Mouse (Mus musculus): ENCODE measurements at regions not wholly inside any gene's neighbourhood (a gene's known extent, or its start where the extent isn't known, plus 50 kb on each side); places are given as distances from the start of the nearest gene placed in this dataset.

DNA sequence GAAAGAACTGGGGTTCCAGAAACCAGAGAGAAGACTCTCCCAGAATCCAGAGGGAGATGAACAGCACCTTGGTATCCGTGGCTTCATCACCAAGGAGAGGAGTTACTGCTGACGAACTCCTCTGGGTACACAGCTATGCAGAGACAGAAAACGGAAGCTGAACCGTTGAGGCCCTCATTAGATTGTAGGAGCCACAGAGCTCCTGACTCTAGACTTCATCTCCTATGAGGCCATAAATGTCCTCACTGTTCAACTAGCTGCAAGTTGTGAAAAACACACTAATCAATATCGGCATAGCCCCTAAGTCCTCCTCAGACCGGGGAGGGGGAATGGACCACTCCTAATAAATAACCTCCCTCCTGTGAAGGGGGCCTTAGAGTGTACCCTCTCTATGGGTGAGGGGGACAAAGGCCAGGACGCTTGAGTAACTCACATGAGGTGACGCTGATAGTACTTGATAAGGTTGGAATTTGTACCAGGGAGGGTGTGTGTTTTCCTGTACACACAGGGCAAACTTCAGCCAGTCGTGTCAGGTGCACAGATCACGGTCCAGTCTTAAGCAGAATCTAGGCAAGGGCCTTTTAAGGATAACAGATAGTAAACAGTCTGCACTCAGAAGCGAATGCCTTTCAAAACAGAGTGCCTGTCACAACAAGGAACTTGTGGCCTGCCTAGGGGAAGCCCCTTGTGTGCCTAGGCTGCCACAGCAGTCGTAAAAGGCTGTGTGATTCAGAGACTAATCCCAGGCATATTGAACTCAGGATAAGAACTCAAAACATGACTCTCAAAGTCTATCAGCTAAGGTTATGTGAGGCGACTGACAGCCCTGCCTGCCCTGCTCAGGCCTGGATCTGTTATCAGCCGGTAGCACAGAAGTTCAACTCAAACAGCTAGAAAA, 104.2 kb downstream of the Dyrk2 start:
- H3K27ac ChIP-seq (ENCODE audit: low read depth) = no peak overlapping the region
- no peak overlapping the region for H3K9ac ChIP-seq

GRCm38 (mm10) chr10:118766826-118767225, 103.2 kb downstream of the Dyrk2 start:
- Histone ChIP-seq H3K27ac (ENCODE audit: low read depth) (no peak overlapping the region), H3K4me2 (no peak overlapping the region), H3K4me3 (ENCODE audit: low read depth, low read length) (no peak overlapping the region), H3K36me3 (ENCODE audit: insufficient read depth) (no peaks in the 10 kb centered on the region), H3K27me3 (ENCODE audit: insufficient read depth, low read length) (no peaks in the 10 kb centered on the region), H3K4me1 (ENCODE audit: insufficient read depth) (no peaks in the 10 kb centered on the region), H3K9ac (no peak overlapping the region), H3K9me3 (ENCODE audit: low read depth, low read length) (no peaks in the 10 kb centered on the region)
- 53% methylated on average over 7 of the region's 7 CpGs for WGBS
- TF ChIP-seq CTCF (IDR thresholded peaks at IDR 0.05; ENCODE audit: low read depth) = no peak
- ATAC-seq (ENCODE audit: insufficient read depth) (no peak), DNase-seq (no peak)

More for the DNA sequence above, 104.2 kb downstream of the Dyrk2 start:
- Histone ChIP-seq H3K9me3 (ENCODE audit: low read depth, low read length) (no peaks in the 10 kb centered on the region), H3K4me1 (ENCODE audit: insufficient read depth) (no peaks in the 10 kb centered on the region), H3K4me2 (no peak overlapping the region), H3K27me3 (ENCODE audit: insufficient read depth, low read length) (no peaks in the 10 kb centered on the region), H3K36me3 (ENCODE audit: insufficient read depth) (no peaks in the 10 kb centered on the region), H3K4me3 (ENCODE audit: low read depth, low read length) (no peak overlapping the region)
- WGBS = 42% methylated on average over 14 of the region's 14 CpGs
- DNase-seq (no peak), ATAC-seq (ENCODE audit: insufficient read depth) (no peak; the same call in 1 of the 2 replicates)
- no peak for TF ChIP-seq CTCF (IDR thresholded peaks at IDR 0.05; ENCODE audit: low read depth)

DNA sequence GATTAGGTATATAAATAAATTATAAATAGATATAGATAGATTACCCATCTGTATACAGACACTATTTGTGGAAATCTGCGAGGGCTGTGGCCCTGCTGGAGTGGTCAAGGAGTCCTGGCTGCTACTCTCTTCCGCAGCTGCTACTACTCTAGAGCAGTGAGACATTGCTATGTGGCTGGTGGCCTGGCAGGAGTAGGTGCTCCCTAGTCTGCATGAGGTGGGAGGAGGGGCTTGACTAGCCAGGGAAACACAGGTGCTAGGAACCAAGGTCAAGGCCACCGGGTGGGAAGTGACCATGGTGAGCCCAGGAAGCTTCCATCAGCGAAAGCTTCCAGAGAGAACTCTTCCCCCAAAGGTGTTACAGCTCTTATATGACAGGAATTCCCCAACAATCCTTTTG, 100.3 kb downstream of the Dyrk2 start:
- ATAC-seq (ENCODE audit: insufficient read depth) = no peak
- Histone ChIP-seq H3K4me3 (ENCODE audit: low read depth, low read length) (no peak overlapping the region), H3K27ac (ENCODE audit: low read depth) (no peak overlapping the region), H3K36me3 (ENCODE audit: insufficient read depth) (no peaks in the 10 kb centered on the region), H3K4me2 (no peak overlapping the region), H3K9me3 (ENCODE audit: low read depth, low read length) (no peaks in the 10 kb centered on the region), H3K27me3 (ENCODE audit: insufficient read depth, low read length) (no peaks in the 10 kb centered on the region), H3K4me1 (ENCODE audit: insufficient read depth) (no peaks in the 10 kb centered on the region), H3K9ac (no peak overlapping the region)
- 68% methylated on average over 4 of the region's 4 CpGs for WGBS
- no peak for DNase-seq
- no peak for TF ChIP-seq CTCF (IDR thresholded peaks at IDR 0.05; ENCODE audit: low read depth)

GRCm38 (mm10) chr10:118778656-118779055, 91.4 kb downstream of the Dyrk2 start:
- no peaks in the 10 kb centered on the region for H3K27me3 ChIP-seq (ENCODE audit: insufficient read depth, low read length)
- 94% methylated on average over 10 of the region's 10 CpGs for WGBS
- no peak overlapping the region for H3K27ac ChIP-seq (ENCODE audit: low read depth)
- no peak overlapping the region for H3K9ac ChIP-seq
- H3K4me3 ChIP-seq (ENCODE audit: low read depth, low read length) = no peak overlapping the region
- H3K9me3 ChIP-seq (ENCODE audit: low read depth, low read length) = no peaks in the 10 kb centered on the region
- H3K4me1 ChIP-seq (ENCODE audit: insufficient read depth) = no peaks in the 10 kb centered on the region
- no peak for TF ChIP-seq CTCF (IDR thresholded peaks at IDR 0.05; ENCODE audit: low read depth)
- H3K4me2 ChIP-seq = no peak overlapping the region
- ATAC-seq (ENCODE audit: insufficient read depth) (no peak), DNase-seq (no peak)
- H3K36me3 ChIP-seq (ENCODE audit: insufficient read depth) = no peaks in the 10 kb centered on the region

GRCm38 (mm10) chr10:118780831-118781569, 89.0 kb downstream of the Dyrk2 start:
- TF ChIP-seq CTCF (IDR thresholded peaks at IDR 0.05; ENCODE audit: low read depth) = 0 out of 2 replicates have a peak, but pooled peaks have one; percentile 8
- DNase-seq (no peak), ATAC-seq (ENCODE audit: insufficient read depth) (no peak)
- Histone ChIP-seq H3K27me3 (ENCODE audit: insufficient read depth, low read length) (no peaks in the 10 kb centered on the region), H3K27ac (ENCODE audit: low read depth) (no peak overlapping the region), H3K4me1 (ENCODE audit: insufficient read depth) (no peaks in the 10 kb centered on the region), H3K9me3 (ENCODE audit: low read depth, low read length) (no peaks in the 10 kb centered on the region), H3K4me2 (no peak overlapping the region), H3K4me3 (ENCODE audit: low read depth, low read length) (no peak overlapping the region), H3K9ac (no peak overlapping the region), H3K36me3 (ENCODE audit: insufficient read depth) (no peaks in the 10 kb centered on the region)
- 85% methylated on average over 10 of the region's 10 CpGs for WGBS

- Histone ChIP-seq H3K4me3 (ENCODE audit: low read depth, low read length) (no peak overlapping the region), H3K27ac (ENCODE audit: low read depth) (no peak overlapping the region), H3K27me3 (ENCODE audit: insufficient read depth, low read length) (no peaks in the 10 kb centered on the region), H3K36me3 (ENCODE audit: insufficient read depth) (no peaks in the 10 kb centered on the region), H3K9me3 (ENCODE audit: low read depth, low read length) (no peaks in the 10 kb centered on the region), H3K9ac (no peak overlapping the region), H3K4me1 (ENCODE audit: insufficient read depth) (no peaks in the 10 kb centered on the region), H3K4me2 (no peak overlapping the region)
- TF ChIP-seq CTCF (IDR thresholded peaks at IDR 0.05; ENCODE audit: low read depth) = no peak
- WGBS = 41% methylated on average over 10 of the region's 10 CpGs
- peak; percentile 62; the same call in 1 of the 2 replicates for ATAC-seq (ENCODE audit: insufficient read depth)
- peak; percentile 65 for DNase-seq
These were observed 88.2 kb downstream of the Dyrk2 start for GRCm38 (mm10) chr10:118781811-118782232.

GRCm38 (mm10) chr10:118782646-118783045, 87.4 kb downstream of the Dyrk2 start:
- no peaks in the 10 kb centered on the region for H3K36me3 ChIP-seq (ENCODE audit: insufficient read depth)
- no peaks in the 10 kb centered on the region for H3K4me1 ChIP-seq (ENCODE audit: insufficient read depth)
- H3K27ac ChIP-seq (ENCODE audit: low read depth) = no peak overlapping the region
- no peak for DNase-seq
- no peak for TF ChIP-seq CTCF (IDR thresholded peaks at IDR 0.05; ENCODE audit: low read depth)
- ATAC-seq (ENCODE audit: insufficient read depth) = peak; percentile 28; the same call in 1 of the 2 replicates
- H3K4me3 ChIP-seq (ENCODE audit: low read depth, low read length) = no peak overlapping the region
- H3K27me3 ChIP-seq (ENCODE audit: insufficient read depth, low read length) = no peaks in the 10 kb centered on the region
- H3K9ac ChIP-seq = no peak overlapping the region
- 35% methylated on average over 6 of the region's 6 CpGs for WGBS
- H3K9me3 ChIP-seq (ENCODE audit: low read depth, low read length) = no peaks in the 10 kb centered on the region
- H3K4me2 ChIP-seq = no peak overlapping the region

All from lung, embryonic 14.5 days (tissue).